Mouse (Mus musculus): ENCODE measurements around the gene Pdzk1ip1. TPM values are rescaled to one million over a fixed set of nuclear protein-coding genes. Genes with fewer than 3 reads are reported as not detected.

Gene Pdzk1ip1
- polyA plus RNA-seq (2014; fragmentation: Illumina TruSeq; extraction: RNeasy Lipid Tissue Mini Kit (QIAGEN cat#74804)): not detected

GRCm38 (mm10) chr4:115088611-115089338 is at the start of gene Pdzk1ip1:
Gene Pdzk1ip1 (plus strand): TSS chr4:115088708.

DNA sequence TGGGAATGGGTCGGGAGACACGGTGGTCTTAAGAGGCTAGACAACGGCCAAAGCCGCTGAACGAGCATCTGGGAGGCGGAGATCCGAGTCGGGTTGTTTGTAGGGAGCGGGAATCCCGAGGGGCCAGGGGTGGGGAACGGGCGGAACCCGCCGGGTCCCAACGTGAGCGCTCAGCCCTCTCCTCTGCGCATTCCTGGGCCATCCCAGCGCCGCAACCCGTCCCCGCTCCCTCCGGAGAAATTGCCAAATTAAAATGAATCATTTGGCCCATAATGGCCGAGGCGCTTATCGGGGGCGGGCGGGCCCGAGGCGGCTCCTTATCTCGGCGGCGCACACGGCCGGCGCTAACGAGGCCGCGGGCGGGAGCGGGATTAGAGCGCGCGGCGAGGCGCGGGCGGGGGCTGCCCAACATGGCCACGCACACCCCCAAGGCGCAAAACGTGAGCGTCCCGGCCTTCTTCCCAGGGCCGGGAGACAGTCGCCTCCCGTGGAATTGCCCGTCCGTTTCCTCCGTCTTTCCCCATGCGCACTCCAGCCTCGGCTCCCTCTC is 32.1 kb upstream of the Pdzk1ip1 start, which contains the start of gene Tal1:
Gene Tal1 (plus strand): TSS at position 56 of the 550 bp plus-strand sequence.

GRCm38 (mm10) chr4:115133621-115134295 is 45.2 kb downstream of the Pdzk1ip1 start, which contains the start of gene Cyp4x1:
Gene Cyp4x1 (minus strand): TSS chr4:115134281.

Other genes with a start within 250 kb of the Pdzk1ip1 start
- gene Foxd2, start 179.8 kb upstream of the Pdzk1ip1 start, polyA plus RNA-seq (2014; fragmentation: Illumina TruSeq; extraction: RNeasy Lipid Tissue Mini Kit (QIAGEN cat#74804)): not detected
- not detected for gene Foxe3, start 162.7 kb upstream of the Pdzk1ip1 start, polyA plus RNA-seq (2014; fragmentation: Illumina TruSeq; extraction: RNeasy Lipid Tissue Mini Kit (QIAGEN cat#74804))
- gene Cmpk1, start 101.5 kb upstream of the Pdzk1ip1 start, polyA plus RNA-seq (2014; fragmentation: Illumina TruSeq; extraction: RNeasy Lipid Tissue Mini Kit (QIAGEN cat#74804)): 293 TPM
- gene Stil, start 88.5 kb upstream of the Pdzk1ip1 start, polyA plus RNA-seq (2014; fragmentation: Illumina TruSeq; extraction: RNeasy Lipid Tissue Mini Kit (QIAGEN cat#74804)): 6.8 TPM
- gene Tal1, start 32.3 kb upstream of the Pdzk1ip1 start, polyA plus RNA-seq (2014; fragmentation: Illumina TruSeq; extraction: RNeasy Lipid Tissue Mini Kit (QIAGEN cat#74804)): 2.4 TPM
- not detected for gene Cyp4x1, start 45.6 kb downstream of the Pdzk1ip1 start, polyA plus RNA-seq (2014; fragmentation: Illumina TruSeq; extraction: RNeasy Lipid Tissue Mini Kit (QIAGEN cat#74804))
- gene Cyp4a29, start 153.4 kb downstream of the Pdzk1ip1 start, polyA plus RNA-seq (2014; fragmentation: Illumina TruSeq; extraction: RNeasy Lipid Tissue Mini Kit (QIAGEN cat#74804)): not detected
- not detected for gene Cyp4a12a, start 210.3 kb downstream of the Pdzk1ip1 start, polyA plus RNA-seq (2014; fragmentation: Illumina TruSeq; extraction: RNeasy Lipid Tissue Mini Kit (QIAGEN cat#74804))

All from ovary, adult 10 weeks (tissue).